Mouse (Mus musculus) intestine, postnatal 0 days (tissue): ENCODE results near the gene Pamr1. TPM values are rescaled to one million over a fixed set of nuclear protein-coding genes. Genes with fewer than 3 reads are reported as not detected.

Experiments used
- ATAC-seq: fragments of 200-750 bp; cut with Nextera tagmentation; 2 replicates; pipeline ENCODE4 v1.8.0; 2017; ENCODE audit warnings: mild to moderate bottlenecking, moderate TSS enrichment, moderate library complexity
- H3K27ac ChIP-seq: fragments of 300-500 bp; sonication (generic); 2 replicates; pipeline ENCODE4 v1.5.1; 2014; ENCODE audit warnings: mild to moderate bottlenecking, low read depth, low read length, moderate library complexity
- H3K27me3 ChIP-seq: fragments of 300-500 bp; sonication (generic); replicated peaks from 2 replicates; pipeline ENCODE4 v1.6.1; 2014; ENCODE audit warnings: low read length, mixed read lengths; ENCODE audit not compliant: control insufficient read depth, insufficient read depth
- H3K36me3 ChIP-seq: fragments of 300-500 bp; sonication (generic); 2 replicates; pipeline ENCODE4 v1.6.1; 2014; ENCODE audit warnings: mild to moderate bottlenecking, moderate library complexity; ENCODE audit not compliant: control insufficient read depth, insufficient read depth
- H3K4me1 ChIP-seq: fragments of 300-500 bp; sonication (generic); replicated peaks from 2 replicates; pipeline ENCODE4 v1.6.1; 2014; ENCODE audit warnings: antibody characterized with exemption, low read length, mixed read lengths; ENCODE audit not compliant: control insufficient read depth, insufficient read depth
- H3K4me2 ChIP-seq: fragments of 300-500 bp; sonication (generic); replicated peaks from 2 replicates; pipeline ENCODE4 v1.6.1; 2014; ENCODE audit warnings: low read depth, mild to moderate bottlenecking, moderate library complexity
- H3K4me3 ChIP-seq: fragments of 300-500 bp; sonication (generic); 2 replicates; pipeline ENCODE4 v1.5.1; 2014; ENCODE audit warnings: low read depth, low read length
- H3K9ac ChIP-seq: fragments of 300-500 bp; sonication (generic); 2 replicates; pipeline ENCODE4 v1.6.1; 2014; ENCODE audit warnings: mild to moderate bottlenecking, low read depth, low read length
- H3K9me3 ChIP-seq: fragments of 300-500 bp; sonication (generic); 2 replicates; pipeline ENCODE4 v1.6.1; 2016; ENCODE audit warnings: mixed run types; ENCODE audit not compliant: control insufficient read depth
- CTCF ChIP-seq: sonication (generic); IDR thresholded peaks from 2 replicates; pipeline ENCODE4 v1.5.1; 2016; ENCODE audit warnings: low read depth, mild to moderate bottlenecking, control low read depth, antibody characterized with exemption, moderate library complexity
- WGBS: fragments of 180-500 bp; shearing (Covaris S2); extraction: QIAGEN DNeasy Blood & Tissue Kit; methylation state at CpG from one replicate; pipeline ENCODE4 v1.1.7; 2014; 5-methylcytosine and 5-hydroxymethylcytosine counted together
- polyA plus RNA-seq: library from polyadenylated mRNA; unstranded; fragments of >200 nt; fragmentation: Nextera tagmentation; extraction: Ambion mirVana; gene quantifications from 2 replicates; pipeline ENCODE4 v1.2.1, GENCODE M21; 2015

Gene Pamr1
- polyA plus RNA-seq, 1 experiment from 2014 or later, result 19.0 TPM

- no peak for ATAC-seq
- Histone ChIP-seq H3K36me3 (no peaks in the 10 kb centered on the region; the same call in 1 of the 2 replicates), H3K27ac (no peak overlapping the region), H3K9me3 (no peaks in the 10 kb centered on the region), H3K27me3 (no peaks in the 10 kb centered on the region), H3K4me1 (no peaks in the 10 kb centered on the region), H3K4me2 (no peak overlapping the region), H3K4me3 (no peak overlapping the region), H3K9ac (no peak overlapping the region)
- TF ChIP-seq CTCF, result no peak
- 91% methylated on average over 7 of the region's 7 CpGs for WGBS
Observed at GRCm38 (mm10) chr2:102636116-102636600, 86.3 kb downstream of the Pamr1 start.

GRCm38 (mm10) chr2:102638140-102638539, 88.3 kb downstream of the Pamr1 start:
- H3K9ac ChIP-seq, result no peak overlapping the region
- 69% methylated on average over 5 of the region's 5 CpGs for WGBS
- H3K4me1 ChIP-seq, result no peaks in the 10 kb centered on the region; the same call in 1 of the 2 replicates
- TF ChIP-seq CTCF, result no peak
- no peak overlapping the region for H3K4me2 ChIP-seq
- no peaks in the 10 kb centered on the region for H3K9me3 ChIP-seq
- no peak for ATAC-seq
- no peak overlapping the region for H3K4me3 ChIP-seq
- no peak overlapping the region for H3K27ac ChIP-seq
- no peaks in the 10 kb centered on the region for H3K27me3 ChIP-seq
- no peaks in the 10 kb centered on the region; the same call in 1 of the 2 replicates for H3K36me3 ChIP-seq

- Histone ChIP-seq H3K4me3 (no peak overlapping the region), H3K9ac (no peak overlapping the region), H3K9me3 (no peaks in the 10 kb centered on the region), H3K27ac (no peak overlapping the region), H3K4me2 (no peak overlapping the region), H3K27me3 (no peaks in the 10 kb centered on the region), H3K36me3 (no peaks in the 10 kb centered on the region; the same call in 1 of the 2 replicates), H3K4me1 (no peaks in the 10 kb centered on the region; the same call in 1 of the 2 replicates)
- WGBS, result 54% methylated on average over 2 of the region's 2 CpGs
- no peak for TF ChIP-seq CTCF
- no peak for ATAC-seq
Observed at GRCm38 (mm10) chr2:102638690-102639089, 88.9 kb downstream of the Pamr1 start.

GRCm38 (mm10) chr2:102648845-102649500, 99.2 kb downstream of the Pamr1 start:
- WGBS, result 81% methylated on average over 10 of the region's 10 CpGs
- Histone ChIP-seq H3K4me1 (no peaks in the 10 kb centered on the region), H3K27ac (no peak overlapping the region), H3K4me3 (no peak overlapping the region), H3K4me2 (no peak overlapping the region), H3K9ac (no peak overlapping the region), H3K27me3 (no peaks in the 10 kb centered on the region), H3K9me3 (no peaks in the 10 kb centered on the region), H3K36me3 (no peaks in the 10 kb centered on the region)
- no peak for TF ChIP-seq CTCF
- no peak for ATAC-seq

GRCm38 (mm10) chr2:102650322-102650721, 100.5 kb downstream of the Pamr1 start:
- H3K4me1 ChIP-seq, result no peaks in the 10 kb centered on the region

GRCm38 (mm10) chr2:102655966-102656725, 106.3 kb downstream of the Pamr1 start:
- no peak for TF ChIP-seq CTCF
- Histone ChIP-seq H3K4me2 (no peak overlapping the region), H3K36me3 (no peaks in the 10 kb centered on the region), H3K9me3 (no peaks in the 10 kb centered on the region), H3K27ac (no peak overlapping the region), H3K4me3 (no peak overlapping the region), H3K27me3 (peaks cover 33% of the 10 kb centered on the region), H3K9ac (no peak overlapping the region), H3K4me1 (no peaks in the 10 kb centered on the region)
- WGBS, result 76% methylated on average over 8 of the region's 8 CpGs
- ATAC-seq, result no peak

More at GRCm38 (mm10) chr2:102650322-102650721, 100.5 kb downstream of the Pamr1 start:
- no peak for TF ChIP-seq CTCF
- H3K9me3 ChIP-seq, result no peaks in the 10 kb centered on the region
- ATAC-seq, result no peak
- no peaks in the 10 kb centered on the region for H3K27me3 ChIP-seq
- no peak overlapping the region for H3K4me3 ChIP-seq
- H3K9ac ChIP-seq, result no peak overlapping the region
- no peaks in the 10 kb centered on the region for H3K36me3 ChIP-seq
- no peak overlapping the region for H3K27ac ChIP-seq
- no peak overlapping the region for H3K4me2 ChIP-seq
- WGBS, result 80% methylated on average over 4 of the region's 4 CpGs
